Mouse (Mus musculus): ENCODE data around the gene Cep135.

- TF ChIP-seq CTCF (IDR thresholded peaks at IDR 0.05; ENCODE audit: low read depth): no peak
- no peak for TF ChIP-seq EP300 (IDR thresholded peaks at IDR 0.05; ENCODE audit: low read depth)
Measured at GRCm38 (mm10) chr5:76659958-76660635, 71.6 kb downstream of the Cep135 start.
